Mouse (Mus musculus): ENCODE data around the gene Acap1.

Gene Acap1

DNA sequence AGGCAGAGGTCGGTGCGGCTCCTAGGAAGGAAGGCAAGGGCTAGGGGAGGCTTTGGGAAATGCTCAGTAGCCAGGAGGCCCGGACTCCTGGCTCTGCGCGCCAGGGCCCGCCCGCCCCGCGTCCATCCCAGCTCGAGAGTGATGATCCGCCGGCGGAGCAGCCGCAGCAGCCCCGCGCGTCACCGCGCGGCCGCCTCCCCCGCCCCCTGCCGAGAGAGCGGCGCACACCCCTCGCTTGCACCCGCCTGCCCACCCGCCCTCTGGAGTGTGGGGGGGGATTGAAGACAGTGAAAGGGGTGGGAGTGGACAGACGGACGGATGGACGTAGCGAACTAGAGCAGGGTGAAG lies 57.8 kb downstream of the Acap1 start, which contains the start of gene Nlgn2:
Gene Nlgn2 (minus strand): TSS at position 181 of the 348 bp plus-strand sequence.
- DNase-seq (ENCODE audit: low spot score) = no peak

DNA sequence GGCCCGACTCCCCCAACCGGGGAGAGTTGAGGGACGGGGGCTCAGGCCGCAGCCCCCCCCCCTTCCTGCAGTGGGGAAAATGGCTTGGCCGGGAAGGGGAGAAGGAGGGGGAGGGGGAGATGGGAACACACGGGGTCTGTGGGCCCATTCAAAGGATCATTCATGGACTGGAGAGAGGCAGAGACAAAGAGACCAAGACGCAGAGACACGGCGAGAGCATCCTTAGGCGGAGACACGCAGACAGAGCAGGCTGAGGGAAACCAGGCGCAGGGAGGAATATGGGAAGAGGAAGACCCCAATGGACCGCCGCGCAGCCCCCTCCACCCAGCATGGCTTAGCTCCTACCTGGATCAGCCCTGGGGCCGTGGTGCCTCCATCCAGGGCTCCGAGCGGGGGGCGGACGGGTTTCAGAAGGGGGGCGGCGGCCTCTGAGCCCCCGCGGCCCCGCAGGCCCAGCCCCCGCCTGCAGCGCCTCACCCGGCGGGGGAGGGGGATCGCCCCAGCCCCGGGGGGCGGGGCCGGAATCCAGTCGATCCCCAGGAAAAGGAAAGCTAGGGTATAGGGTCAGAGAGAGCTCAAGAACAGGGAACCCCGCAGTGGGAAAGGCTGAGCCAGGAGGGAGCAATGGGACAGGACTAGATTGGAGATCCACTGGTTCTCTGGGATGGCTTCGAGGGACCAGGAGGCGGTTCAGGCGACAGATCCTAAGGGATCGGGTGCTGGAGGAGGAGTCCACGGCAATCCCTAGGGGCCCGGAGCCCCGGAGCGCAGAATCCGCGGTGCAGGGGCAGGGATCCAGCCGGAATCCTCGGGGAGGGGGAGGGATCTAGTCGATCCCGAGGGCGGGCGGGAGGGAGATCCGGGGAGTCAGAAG lies 58.4 kb downstream of the Acap1 start:
- DNase-seq (ENCODE audit: low spot score) = no peak

DNA sequence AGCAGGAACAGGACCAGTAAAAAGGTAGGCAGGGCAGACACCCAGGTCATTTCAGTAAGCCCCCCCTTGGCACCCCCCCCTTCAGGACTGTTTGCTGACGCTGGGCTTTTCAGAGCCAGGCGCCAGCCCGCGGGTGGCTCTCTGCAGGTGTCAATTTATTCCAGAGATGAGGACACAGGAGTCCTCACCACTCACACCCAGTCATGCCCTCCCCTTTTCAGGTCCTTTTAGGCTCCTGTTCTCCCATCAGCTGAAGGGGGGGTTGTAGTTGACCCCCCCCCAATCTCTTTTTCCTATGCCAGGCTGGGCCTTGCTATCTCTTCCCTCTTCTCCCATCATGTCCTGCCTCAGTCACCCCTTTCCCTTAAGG lies 59.4 kb downstream of the Acap1 start:
- DNase-seq (ENCODE audit: low spot score) = no peak

DNA sequence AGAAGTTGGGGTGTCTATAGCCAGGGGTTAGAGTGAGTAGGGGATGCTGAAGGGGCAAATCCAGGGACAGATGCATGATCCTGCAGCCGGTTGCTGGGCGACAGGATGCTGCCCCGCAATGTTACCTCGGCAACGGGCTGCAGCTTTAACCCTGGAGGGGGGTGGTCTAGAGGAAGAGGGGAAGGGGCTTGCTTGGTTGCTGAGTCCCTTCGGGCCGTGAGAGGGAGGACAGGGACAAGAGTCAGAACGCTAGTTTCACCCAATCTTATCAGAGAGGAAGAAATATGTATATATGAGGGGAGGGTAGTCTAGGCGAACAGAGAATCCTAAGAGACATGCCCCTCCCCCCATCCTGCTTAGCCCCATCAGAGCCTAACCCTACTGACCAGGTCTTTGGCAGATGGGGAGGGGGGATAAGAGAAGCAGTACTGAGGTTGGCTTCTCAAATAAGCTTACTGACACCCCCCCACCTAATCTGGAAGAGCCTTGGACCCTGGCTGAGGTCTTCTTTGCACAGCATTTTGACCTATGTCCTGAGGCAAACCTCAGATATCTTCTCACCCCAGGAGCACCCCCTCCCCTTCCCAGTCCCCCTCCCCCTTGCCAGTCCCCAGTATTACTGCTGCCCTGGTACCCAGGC lies 59.9 kb downstream of the Acap1 start:
- no peak for DNase-seq (ENCODE audit: low spot score)

DNA sequence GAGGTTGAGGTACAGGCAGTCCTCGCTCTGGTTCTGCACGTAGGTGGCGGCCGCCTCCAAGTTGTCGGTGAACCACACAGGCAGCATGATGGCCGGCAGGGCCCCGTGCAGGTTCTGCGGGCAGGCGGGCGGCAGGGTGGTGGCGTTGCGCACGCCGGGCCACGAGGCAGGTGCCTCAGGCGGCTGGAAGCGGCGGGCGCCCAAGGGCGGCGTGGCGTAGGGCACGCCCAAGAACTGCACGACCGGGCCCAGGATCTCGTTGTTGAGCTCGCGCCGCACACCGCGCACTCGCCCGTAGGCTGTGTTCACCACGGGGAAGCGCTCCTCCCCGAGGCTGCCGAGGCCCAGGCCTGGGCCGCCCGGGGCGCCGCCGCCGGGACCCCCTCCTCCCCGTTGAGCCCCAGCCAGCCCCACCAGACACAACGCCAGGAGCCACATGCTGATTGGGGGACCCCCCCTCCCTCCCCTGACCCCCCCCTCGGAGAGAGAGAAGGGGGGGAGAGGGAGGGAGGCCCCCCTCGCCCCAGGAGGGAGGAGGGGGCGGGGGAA lies 61.3 kb downstream of the Acap1 start:
- DNase-seq (ENCODE audit: low spot score) = no peak

DNA sequence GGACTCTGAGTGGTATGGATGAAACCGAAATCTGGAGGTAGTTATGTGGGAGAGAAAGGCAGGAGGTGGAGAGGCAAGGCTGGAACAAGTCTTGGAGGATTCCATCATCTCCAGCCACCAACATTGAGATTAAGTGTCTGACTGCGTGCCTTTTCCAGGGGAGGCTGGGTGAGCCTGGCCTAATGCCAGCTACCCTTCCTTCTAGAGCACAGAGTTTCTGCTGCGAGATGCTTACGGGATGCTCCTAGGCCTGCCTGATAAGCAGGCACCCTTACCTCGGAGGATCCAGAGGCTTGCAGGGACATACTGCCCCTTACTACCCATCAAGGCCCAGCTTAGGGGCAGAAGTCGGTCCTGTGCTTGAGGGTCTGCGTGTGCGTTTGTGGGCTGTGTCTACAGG lies 61.8 kb downstream of the Acap1 start:
- DNase-seq (ENCODE audit: low spot score) = no peak

Measured in ovary, adult 18-20 months (tissue).